Mouse (Mus musculus): ENCODE measurements around the gene Arl6ip4. TPM values are rescaled to one million over a fixed set of nuclear protein-coding genes. Genes with fewer than 3 reads are reported as not detected.

The Arl6ip4 gene
- 53.4 to 79.6 TPM (median 61.8 TPM) in 3 replicates for total RNA-seq (2017)

DNA sequence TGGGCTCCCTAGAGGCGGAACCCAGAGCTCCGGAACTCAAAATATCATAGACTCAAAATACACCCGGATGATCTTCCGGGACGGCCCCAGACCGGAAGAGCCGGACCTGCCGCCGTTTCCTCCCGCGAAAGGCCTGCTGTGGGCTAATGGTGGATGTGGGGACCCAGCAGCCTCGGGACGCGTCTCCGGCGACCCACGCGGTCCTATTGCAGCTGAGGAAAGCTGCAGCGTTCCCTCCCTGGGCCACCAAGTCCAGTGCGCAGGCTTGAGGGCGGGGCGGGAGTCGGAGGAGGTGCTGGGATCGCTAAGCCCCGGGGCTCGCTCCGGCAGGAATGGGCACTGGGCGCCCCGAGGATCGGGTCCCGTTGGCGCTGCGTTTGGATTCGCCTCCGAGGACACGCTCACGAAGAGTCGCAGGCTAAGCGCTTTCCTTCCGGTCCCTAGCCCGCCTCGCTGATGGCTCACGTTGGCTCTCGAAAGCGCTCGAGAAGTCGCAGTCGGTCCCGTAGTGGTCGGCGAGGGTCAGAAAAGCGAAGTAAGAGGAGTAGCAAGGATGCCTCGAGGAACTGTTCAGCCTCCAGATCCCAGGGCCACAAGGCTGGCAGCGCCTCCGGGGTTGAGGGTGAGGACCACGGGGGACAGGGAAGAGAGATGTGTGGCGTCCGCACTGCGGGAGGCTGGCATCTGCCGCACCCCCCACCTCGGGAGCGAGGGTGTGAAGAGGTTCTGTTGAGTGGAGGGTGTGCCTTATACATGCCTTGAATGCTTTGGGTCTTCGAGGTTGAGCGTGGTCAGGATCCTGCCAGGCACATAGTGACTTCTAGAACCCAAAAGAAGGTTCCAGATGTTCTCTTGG lies at the start of gene Arl6ip4:
Gene Arl6ip4, plus strand, starts transcription at position 100 of the 856 bp plus-strand sequence.
- 0 out of 2 replicates have a peak, but pooled peaks have one; percentile 21 for ATAC-seq (replicated peaks; ENCODE audit: insufficient number of reproducible peaks, low FRiP score, low TSS enrichment, poor library complexity, severe bottlenecking)

DNA sequence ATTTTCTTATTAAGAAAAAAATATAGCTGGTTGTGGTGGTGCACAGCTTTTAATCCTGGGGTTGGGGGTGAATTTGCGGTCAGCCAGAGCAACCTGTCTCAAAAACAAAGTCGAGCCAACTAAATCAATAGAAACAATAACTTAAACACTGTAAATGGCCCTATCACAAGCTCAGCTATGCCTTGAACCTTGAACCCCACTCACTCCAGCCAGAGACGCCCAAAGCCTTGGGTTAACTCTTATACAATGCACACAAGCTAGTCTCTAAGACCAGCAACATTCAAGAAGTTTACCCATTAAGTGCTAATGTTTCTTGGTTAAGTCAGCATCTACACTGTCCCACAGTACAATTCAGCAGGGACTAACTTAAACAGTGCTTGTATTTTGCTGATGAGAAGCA lies 46.2 kb upstream of the Arl6ip4 start:
- ATAC-seq (replicated peaks; ENCODE audit: insufficient number of reproducible peaks, low FRiP score, low TSS enrichment, poor library complexity, severe bottlenecking) = no peak

DNA sequence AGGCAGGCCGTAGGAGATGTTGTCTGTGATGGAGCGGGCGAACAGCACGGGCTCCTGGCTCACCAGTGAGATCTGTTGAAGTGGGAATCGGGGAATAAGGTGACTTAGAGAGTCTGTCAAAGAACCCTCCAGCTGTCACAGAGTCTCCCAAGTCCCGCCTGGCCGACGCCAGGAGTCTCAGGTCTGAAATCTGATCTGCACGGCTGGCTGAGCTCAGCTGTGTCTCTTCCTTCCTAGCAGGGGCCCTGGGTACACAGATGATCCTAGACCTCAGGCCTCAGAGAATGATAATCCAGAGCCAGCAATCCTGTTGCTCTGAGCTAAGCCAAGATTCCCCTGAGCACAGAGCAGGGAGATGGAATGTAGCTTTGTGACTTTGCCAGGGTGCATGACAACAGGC lies 42.2 kb upstream of the Arl6ip4 start:
- ATAC-seq (replicated peaks; ENCODE audit: insufficient number of reproducible peaks, low FRiP score, low TSS enrichment, poor library complexity, severe bottlenecking) = no peak

DNA sequence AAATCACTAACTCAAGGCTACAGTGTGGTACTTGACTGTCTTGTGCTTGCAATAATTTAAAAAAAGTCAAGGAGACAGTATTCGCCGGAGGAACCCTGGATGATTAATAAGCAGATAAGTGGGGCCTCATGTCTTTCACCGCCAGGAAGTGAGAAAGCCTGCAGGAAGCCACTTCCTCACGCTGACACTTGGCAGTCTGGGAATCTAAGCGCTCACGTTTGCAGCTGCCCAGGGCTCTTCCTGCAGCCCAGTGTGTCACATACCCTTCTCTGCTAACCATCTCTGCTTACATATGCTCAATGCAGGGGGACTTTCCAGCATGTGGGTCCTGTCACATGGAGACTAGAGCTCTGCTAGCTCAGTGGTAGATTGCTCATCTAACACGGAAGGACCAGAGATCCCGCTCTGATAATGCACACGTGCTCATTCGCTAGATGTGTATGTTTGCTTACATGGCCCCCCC lies 41.0 kb upstream of the Arl6ip4 start:
- 0 out of 2 replicates have a peak, but pooled peaks have one; percentile 23 for ATAC-seq (replicated peaks; ENCODE audit: insufficient number of reproducible peaks, low FRiP score, low TSS enrichment, poor library complexity, severe bottlenecking)

DNA sequence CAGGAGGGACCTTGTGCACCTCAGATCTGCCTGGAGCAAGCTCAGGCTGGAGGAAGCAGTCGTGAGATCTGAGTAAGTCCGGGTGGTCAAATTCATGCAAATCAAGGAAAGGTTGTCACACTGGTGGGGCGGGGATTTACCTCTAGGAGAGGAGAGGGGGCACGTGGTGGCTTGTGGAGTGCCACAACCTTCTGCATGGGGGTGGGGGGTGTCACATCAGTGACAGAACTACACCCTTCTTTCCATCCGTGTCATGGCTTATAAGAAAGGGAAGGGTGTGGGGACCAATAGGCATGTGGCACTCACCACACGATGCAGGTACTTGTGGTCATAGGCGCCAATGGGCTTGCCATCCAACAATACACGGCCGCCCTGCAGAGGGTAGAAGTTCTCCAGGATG lies 40.2 kb upstream of the Arl6ip4 start:
- ATAC-seq (replicated peaks; ENCODE audit: insufficient number of reproducible peaks, low FRiP score, low TSS enrichment, poor library complexity, severe bottlenecking) = peak; percentile 44

DNA sequence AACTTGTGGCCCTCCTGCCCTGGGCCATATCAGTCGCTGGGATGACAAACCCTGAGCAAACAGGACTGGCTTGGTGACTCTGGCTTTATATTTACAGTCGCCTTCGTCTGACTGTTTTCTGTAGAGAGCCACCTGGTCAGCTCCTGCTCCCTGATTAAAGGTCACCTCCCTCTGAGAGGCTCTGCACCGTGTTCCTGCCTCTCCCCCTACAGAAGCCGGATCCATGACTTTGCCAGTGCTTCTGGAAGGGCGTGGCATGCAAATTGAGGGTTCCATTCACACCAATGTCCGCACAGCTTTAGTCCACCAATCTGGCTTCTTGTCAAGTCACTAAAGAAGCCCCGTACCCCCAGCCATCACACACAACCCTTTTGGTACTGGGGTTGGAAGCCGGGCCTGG lies 39.3 kb upstream of the Arl6ip4 start:
- ATAC-seq (replicated peaks; ENCODE audit: insufficient number of reproducible peaks, low FRiP score, low TSS enrichment, poor library complexity, severe bottlenecking) = no peak

DNA sequence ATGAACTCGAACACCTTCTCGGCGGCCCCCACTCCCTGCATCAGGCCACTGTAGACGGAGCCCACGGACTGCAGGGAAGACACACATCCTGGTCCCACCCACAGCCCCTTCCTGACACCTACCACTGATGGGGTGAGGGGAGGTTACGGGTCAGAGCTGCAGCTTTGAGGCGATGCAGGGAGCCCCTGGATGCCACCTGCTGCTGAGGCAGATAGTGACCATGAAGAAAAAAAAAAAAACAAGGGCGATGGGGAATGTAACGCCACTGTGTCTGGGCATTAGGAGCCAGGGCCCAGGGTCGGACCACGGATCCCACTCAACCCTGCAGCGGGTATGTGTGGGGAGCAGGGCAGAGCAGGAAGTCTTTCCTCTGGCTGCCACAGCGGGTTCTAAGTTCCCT lies 38.6 kb upstream of the Arl6ip4 start:
- no peak for ATAC-seq (replicated peaks; ENCODE audit: insufficient number of reproducible peaks, low FRiP score, low TSS enrichment, poor library complexity, severe bottlenecking)

DNA sequence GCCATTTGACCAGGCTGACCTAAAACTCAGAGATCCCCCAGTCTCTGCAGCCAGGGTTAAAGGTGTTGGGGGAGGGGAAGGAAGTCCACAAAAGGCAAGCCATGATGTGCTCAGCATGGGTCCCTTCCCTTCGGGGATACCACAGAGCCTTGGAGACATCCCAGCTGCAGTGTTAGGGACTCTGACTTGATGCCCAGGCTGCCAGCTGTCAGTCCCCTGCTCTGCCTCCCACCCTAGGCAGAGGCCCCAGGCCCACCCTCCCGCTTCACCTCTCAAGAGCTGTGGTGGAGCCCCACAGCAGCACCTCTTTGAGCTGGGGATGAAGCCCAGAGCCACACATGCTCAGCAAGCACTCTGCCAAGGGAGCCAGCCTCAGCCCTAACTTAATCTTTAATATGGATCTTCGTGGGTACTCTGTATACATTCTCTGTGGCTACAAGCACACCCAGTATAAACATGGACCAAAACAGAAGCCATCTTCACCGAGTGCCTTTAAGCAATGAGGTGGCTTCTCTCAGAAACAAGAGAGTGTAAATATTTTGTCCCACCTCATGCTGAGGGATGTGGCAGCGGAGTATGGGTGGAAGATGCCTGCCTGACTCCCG lies 37.9 kb upstream of the Arl6ip4 start:
- no peak for ATAC-seq (replicated peaks; ENCODE audit: insufficient number of reproducible peaks, low FRiP score, low TSS enrichment, poor library complexity, severe bottlenecking)

DNA sequence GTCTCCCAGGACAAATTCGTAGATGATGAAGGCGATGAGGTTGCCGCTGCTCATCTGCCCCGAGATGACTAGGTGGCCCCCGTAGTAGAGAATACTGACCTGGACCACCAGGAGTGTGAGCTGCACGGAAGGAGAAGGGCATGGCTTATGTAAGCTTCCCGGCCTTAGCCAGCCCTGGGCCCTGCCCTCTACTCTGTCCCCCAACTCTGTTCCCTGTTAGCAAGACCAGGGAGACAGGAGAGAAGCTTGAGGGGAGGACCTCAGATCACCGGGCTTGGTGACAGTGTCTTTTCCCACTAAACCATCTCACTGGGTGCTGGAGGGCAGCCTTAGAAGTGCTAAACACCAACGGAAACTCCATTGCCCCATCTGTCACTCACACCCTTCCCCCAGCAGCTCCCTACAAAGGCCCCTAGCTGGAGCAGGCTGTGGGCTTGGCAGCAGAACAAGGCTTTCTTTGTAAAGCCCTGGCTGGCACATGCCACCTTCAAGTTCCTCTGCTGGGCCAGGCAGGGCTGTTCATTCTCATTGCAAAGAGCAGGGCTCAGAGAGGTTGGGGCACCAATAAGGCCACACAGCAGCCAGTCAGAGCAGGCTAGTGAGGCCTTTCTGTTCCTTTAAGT lies 37.0 kb upstream of the Arl6ip4 start:
- ATAC-seq (replicated peaks; ENCODE audit: insufficient number of reproducible peaks, low FRiP score, low TSS enrichment, poor library complexity, severe bottlenecking) = no peak

DNA sequence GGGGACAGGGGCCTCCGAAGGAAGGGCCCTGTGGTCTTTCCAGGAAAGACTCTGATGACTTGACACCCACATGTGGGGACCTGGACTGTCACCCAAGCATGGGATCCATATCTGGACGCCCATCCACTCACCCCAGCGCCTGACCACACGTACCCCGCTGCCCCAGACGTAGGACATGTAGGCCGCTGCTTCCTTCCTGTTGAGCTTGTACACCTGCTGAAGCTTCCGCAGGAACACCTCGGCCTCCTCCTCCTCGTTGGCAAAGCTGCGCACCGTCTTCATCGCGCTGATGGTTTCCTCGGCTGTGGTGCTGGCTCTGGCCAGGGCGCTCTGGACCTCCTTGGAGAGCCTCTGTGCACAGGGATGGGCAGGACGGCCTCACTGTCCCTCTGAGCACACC lies 36.0 kb upstream of the Arl6ip4 start:
- no peak for ATAC-seq (replicated peaks; ENCODE audit: insufficient number of reproducible peaks, low FRiP score, low TSS enrichment, poor library complexity, severe bottlenecking)

DNA sequence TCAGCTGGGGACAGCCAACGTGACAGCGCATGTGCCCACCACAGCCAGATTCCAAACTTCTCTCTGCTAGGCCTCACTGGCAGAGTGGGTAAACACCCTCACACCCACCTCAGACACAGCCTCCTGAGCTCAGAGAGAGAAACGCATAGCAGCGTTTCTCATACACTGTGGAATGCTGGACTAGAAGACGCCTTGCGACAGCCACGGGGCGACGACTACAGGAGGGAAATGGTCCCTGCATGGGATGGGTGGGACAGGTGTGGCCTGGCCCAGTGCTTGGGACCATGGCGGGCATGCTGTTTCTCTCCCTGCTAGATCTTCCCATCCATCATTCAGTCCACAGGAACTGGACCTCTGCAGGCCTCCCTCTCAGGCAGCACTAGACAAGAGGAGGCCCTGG lies 33.4 kb upstream of the Arl6ip4 start:
- no peak for ATAC-seq (replicated peaks; ENCODE audit: insufficient number of reproducible peaks, low FRiP score, low TSS enrichment, poor library complexity, severe bottlenecking)

DNA sequence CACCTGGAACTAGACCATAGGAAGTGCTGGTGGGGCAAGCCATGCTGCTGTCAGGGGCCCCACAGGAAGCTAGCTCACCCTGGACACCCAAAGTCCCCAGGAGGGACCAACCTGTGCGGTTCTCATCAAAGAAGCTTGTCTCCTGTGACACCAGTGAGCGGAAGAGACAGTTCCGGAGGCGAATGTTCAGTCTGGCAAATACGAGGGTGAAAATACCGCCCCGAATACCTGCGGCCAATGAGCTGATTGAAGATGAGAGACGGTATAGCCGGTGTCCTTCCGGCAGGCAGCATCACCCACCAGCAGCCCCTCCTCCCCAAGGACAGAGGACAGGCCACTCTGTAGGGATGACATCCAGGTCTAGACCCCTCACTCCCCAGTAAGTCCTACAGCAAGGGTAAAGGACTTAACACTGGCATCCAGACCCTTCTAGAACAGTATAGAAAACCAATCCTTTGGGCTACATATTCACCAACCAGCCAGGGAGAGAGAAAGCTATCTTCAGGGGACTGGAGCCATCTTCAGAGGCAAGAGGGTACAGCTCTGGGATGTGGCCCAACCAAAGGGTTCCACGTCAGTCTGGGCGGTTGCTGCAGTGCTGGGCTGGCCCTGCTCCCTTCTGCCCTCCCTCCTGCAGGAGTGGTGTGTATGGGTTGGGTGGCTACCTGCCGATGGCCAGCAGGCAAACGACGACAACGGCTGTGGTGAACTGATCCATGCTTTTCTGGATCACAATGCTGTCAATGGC lies 32.8 kb upstream of the Arl6ip4 start:
- ATAC-seq (replicated peaks; ENCODE audit: insufficient number of reproducible peaks, low FRiP score, low TSS enrichment, poor library complexity, severe bottlenecking) = no peak

DNA sequence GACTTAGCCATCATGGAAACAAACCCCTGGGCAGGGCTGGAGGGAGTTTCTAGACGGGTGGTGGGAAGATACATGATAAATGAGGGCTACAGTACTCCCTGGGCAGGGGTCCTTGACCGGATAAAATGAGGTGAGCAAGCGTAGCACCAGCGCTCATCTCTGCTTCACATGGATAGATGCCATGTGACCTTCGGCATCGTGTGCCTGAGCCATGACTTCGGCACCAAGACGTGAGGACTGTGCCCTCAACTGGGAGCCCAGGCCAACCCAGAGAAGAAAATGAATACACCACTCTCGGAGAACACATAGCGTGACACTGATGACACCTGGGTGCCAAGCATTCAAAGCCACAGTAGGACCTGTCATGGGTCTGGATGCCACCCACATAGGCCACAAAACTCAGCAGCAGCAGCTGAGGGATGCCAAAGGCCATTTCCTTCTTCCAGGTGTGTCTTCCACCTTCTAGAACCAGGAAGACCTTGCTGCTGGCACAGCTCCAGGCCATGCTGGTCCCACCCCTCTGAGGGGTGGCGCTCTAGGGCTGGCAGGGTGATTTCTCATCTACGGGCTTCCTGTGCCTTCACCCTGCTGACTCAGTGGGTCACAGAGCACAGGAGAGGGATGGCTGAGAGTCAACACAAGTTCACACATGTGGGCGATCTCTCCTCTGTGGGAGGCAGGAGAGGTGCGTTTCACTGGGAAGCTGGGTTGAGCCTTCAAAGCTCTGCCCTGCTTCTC lies 31.9 kb upstream of the Arl6ip4 start:
- no peak for ATAC-seq (replicated peaks; ENCODE audit: insufficient number of reproducible peaks, low FRiP score, low TSS enrichment, poor library complexity, severe bottlenecking)

DNA sequence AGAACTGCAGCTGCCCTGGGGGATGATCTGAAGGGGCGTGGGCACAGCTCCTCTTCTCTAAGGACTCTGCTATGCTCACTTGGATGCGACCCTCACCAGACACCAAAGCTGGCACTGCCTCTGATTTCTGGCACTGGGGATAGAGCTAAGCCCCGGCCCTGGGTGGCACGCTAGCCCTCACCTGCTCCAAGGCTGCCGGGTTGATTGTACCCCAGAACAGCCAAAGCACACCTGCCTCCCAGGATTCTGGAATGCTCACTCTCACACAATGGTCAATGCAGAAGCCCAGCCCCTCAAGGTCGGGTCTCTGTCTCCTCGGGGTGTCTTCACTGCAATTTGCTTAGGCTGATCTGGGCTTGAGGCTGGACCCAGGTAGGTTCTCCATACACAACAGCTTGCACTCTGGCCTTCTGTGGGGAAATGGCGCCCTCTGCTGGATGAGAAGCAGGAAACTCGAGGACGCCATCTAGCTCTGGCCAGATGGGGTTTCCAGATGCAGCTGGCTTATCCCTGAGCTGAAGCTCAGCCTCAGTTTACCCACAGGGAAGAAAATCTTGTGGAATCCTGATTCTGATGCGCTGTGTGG lies 31.2 kb upstream of the Arl6ip4 start:
- peak; percentile 77 for ATAC-seq (replicated peaks; ENCODE audit: insufficient number of reproducible peaks, low FRiP score, low TSS enrichment, poor library complexity, severe bottlenecking)

DNA sequence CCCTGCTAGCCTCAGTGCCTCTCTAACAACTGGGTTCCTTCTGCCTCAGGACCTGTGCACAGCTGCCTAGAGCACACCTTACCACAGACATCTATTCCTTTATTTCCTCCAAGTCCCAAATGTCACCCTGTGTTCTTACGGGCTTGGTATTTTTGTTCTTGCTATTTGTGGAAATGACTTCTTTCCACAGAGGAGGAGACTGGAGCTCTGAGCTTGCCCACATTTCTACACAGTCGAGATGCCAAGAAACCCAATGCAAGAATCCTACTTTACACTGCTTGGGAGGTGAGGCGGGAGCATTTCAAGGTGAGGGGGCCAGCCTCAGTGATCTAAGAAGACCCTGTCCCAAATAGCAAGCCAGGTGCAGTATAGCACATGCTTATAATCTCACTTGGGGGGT lies 30.4 kb upstream of the Arl6ip4 start:
- no peak for ATAC-seq (replicated peaks; ENCODE audit: insufficient number of reproducible peaks, low FRiP score, low TSS enrichment, poor library complexity, severe bottlenecking)

DNA sequence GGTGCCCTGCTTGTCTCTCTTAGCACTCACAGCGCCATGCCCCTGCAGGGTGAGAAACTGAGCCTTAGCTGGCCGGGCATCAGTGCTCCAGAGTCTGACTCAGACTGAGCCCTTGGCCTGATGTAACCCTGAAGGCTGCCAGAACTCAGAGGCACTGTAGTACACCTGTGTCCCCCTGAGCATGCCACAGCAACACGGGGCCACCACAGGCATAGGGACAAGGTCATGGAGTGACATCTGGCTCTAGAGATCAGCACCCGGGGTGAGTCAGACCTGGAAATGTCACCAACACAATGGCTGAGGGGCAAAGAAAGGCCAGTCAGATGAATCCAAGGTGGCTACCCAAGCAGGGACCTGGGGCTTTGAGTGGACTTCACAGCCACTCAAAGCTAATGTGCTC lies 29.0 kb upstream of the Arl6ip4 start:
- ATAC-seq (replicated peaks; ENCODE audit: insufficient number of reproducible peaks, low FRiP score, low TSS enrichment, poor library complexity, severe bottlenecking) = no peak

DNA sequence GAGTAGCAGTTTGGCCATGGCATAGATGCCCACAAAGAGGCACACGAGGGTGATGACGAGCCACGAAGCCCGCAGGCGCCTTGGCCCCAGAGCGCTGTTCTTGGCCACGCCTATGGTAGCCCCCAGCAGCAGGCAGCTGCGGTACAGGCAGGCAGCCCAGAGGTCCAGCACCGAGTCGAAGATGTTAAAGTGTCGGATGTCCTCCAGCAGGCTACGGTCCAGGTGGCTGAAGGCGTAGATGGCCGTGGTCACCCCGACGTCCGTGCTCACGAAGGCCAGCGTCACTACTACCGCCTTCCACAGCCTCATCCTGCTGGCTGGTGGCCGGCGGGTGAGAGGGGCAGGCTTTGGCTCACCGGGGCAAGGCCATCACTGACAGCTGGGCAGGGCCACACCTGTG lies 26.0 kb upstream of the Arl6ip4 start:
- no peak for ATAC-seq (replicated peaks; ENCODE audit: insufficient number of reproducible peaks, low FRiP score, low TSS enrichment, poor library complexity, severe bottlenecking)

DNA sequence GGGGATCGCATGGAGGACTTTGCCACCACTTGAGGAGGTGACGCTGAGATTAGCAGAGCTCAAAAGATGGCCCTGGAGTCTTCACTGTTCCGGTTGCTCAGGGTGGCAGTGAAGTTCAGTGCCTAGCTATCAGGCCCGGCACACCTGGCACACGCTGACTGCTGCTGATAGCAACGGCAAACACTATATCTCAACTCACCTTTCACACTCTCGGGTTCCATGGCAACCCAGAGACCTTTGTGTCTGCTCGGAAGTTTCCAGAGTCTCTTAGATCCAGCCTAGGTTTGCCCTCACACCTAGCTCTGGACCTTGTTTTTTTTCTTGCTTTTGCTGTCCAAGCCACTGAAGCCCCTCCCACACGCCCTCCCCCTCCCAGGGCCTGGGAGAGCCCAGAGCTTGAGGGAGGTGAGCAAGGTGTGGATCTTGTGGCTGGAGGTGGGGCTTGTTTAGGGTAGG lies 23.9 kb upstream of the Arl6ip4 start:
- no peak for ATAC-seq (replicated peaks; ENCODE audit: insufficient number of reproducible peaks, low FRiP score, low TSS enrichment, poor library complexity, severe bottlenecking)

Measured in monocyte, adult 5-6 weeks (primary cell).